Mouse (Mus musculus) layer of hippocampus, postnatal 36 days (tissue): Measurements from ENCODE around the gene Lamtor5. TPM values are rescaled to one million over a fixed set of nuclear protein-coding genes. Genes with fewer than 3 reads are reported as not detected.

Source experiments
- DNase-seq, 2 experiments: peaks; one replicate each; pipeline ENCODE4 v3.0.0; 2022
- total RNA-seq, 2 experiments: library from RNA; stranded (reverse); gene quantifications; 2 replicates each; pipeline ENCODE4 v1.2.3; 2021

The Lamtor5 gene
- total RNA-seq = 10 to 100 TPM; 64.0 to 79.4 TPM

DNA sequence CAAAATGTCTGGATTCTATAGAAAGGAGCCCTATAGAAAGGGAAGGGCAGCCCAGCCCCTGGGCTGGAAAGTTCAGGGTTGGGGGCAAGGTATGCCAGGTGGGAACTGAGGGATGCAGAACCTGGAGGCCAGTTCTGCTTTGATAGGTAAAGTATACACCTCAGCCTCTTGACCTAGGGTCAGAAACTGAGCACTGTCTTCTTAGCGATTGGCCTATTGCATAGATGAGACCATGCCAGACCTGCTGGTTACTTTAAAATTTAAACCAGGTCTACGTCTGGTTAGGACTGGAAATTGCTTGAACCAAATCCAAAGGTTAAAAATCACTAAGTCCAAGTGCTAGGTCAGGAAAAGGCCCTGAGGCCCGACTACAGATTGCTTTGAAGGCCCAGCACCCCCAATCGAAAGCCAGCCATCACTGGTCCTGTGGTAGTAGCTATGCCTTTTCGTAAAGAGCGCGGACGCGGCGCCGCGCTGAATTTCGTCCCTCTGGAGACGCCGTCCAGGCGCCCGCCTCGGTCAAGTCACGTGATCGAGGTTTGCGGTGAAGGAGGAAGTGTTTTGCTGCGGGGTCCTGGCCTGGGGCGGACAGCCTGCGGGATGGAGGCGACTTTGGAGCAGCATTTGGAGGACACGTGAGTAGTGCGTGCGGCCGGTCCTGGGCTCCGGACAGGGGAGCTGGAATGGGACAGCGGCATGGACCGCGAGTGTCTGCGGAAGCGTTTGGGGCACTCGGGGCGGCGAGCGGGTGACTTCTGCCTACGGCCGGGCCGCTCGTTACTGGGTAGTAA lies at the start of gene Lamtor5:
Lamtor5 (plus strand) TSS at position 380 of the 791 bp plus-strand sequence.
- DNase-seq = peak; percentile 90 to 91

DNA sequence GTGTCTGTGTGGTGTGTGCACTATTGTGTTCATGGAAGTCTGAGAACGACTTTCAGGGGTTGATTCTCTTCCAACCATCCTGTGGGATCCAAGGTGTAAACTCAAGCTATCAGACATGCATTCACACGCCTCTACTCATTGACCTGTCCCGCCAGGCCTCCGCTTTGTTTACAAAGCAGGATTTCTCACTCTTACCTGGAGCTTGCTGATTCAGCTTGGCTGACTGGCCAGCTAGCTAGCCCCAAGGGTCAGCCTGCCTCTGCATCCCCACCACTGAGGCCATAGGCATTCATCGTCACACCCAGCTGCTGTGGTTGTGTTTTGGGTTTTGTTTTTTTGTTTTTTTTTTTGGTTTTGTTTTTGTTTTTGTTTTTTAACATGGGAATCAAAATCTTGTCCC lies 49.4 kb upstream of the Lamtor5 start:
- no peak for DNase-seq

DNA sequence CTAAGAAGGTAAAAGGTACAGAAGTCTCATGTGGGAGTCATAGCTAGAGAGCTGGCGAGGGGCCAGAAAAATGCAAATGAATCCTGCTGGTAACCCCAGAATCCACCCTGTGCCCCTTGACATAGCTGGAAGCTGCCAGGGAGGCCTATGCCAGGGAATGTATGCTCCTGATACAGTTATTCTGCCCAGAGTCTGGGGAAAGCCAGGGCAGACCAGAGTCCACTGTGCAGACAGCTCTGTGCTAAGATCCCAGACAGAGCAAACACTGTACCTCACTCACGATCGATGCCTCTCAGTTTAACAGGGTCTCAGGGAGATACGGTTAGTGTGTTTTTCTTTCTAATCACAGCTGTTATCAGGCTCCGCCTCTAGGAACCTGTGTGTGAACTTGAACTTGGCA lies 48.8 kb upstream of the Lamtor5 start:
- DNase-seq = no peak

DNA sequence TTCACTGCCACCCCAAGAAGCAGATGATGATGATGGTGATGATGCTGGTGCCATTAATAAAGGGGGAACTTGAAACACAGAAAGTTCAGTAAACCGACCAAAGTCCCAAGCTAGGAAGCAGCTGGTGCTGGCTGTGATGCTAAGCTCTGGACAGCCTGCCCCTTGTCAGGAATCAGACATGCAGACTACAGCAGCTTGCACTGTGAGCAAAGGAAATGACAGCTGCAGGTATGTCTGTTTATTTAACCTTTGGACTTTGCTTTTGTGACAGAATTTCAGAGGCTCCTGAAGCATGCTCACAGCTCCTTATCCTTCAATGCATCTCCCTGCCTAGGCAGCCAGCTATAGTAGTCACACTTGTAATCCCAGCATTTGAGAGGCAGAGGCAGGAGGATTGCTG lies 48.1 kb upstream of the Lamtor5 start, which contains the start of gene A630076J17Rik:
A630076J17Rik (plus strand) TSS at position 88 of the 400 bp plus-strand sequence.
- no peak for DNase-seq

DNA sequence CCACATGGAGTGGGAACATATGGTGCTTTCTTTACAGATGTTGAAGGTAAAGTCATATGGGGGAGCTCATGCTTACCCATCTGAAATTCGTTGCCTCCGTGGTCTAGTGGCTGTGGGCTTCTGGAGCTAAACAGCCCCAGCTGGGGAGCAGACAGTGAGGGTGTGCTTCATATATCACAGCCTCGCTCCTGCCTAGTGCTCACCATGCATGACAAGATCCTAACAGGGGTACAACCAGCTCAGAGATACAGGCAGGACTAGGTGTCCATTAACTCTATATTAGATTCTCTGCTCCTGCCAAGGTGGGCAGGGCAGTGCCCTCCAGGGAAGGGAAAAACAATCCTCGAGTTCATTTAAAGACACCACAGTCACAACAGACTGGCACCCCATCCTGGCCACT lies 47.5 kb upstream of the Lamtor5 start:
- no peak for DNase-seq

DNA sequence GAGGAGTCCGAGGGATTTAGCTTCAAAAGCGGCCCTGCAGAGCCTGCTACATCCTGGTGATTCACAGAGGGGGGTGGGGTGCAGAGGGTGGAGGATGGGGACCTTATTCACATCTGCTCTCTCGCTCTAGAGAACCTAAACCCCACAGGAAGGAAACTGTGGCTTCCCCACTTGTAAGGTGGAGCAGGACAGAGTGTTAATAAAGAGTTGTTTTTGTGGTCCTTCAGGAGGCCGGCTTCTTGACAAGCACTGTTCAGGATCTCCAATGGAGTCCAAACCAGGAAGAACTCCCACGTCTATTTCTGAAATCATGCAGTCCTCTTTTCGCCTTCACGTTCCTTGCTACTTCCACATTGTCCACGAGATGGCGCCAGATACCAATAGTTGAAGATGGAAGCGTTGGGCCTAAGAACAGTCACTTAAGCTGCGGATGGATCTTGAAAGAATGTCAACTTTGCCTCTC lies 45.3 kb upstream of the Lamtor5 start:
- peak; percentile 83 to 84 for DNase-seq

DNA sequence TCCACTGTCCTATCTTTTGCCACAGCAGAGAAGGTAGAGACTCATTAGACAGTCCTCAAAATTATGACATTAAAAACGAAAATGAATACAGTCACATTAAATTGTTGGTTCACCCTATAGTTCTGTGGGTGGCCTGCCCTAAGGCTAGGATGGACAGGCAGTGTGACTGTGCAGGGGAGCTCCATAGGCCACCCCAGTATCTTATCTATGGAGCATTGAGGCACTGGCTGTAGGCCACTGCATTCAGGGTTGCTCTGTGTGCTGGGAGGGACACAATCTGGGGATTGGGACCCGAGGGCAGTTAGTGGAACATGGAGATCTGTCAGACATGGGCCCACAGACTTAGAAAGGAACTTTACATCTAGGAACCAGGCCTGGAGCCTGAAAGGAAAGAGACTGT lies 44.7 kb upstream of the Lamtor5 start:
- DNase-seq = no peak

DNA sequence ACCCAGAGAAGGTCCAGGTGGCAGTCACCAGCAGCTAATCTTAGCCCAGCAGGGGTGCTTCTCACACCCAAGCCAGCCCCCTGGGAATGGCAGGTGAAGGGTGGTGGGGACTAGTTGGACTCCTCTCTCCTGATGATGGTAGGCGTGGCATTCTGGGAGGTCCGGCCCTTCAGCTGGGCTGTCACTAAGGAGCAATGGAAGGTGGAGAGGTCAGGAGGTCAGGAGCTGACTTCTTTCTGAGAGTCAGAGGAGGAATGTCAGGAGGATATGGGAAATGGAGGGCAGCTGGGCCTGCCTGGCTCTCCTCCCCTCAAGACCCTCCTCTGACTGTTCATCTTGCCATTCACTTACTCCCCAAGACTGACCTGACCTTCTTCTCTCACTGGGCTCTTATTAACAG lies 40.6 kb upstream of the Lamtor5 start:
- no peak for DNase-seq

DNA sequence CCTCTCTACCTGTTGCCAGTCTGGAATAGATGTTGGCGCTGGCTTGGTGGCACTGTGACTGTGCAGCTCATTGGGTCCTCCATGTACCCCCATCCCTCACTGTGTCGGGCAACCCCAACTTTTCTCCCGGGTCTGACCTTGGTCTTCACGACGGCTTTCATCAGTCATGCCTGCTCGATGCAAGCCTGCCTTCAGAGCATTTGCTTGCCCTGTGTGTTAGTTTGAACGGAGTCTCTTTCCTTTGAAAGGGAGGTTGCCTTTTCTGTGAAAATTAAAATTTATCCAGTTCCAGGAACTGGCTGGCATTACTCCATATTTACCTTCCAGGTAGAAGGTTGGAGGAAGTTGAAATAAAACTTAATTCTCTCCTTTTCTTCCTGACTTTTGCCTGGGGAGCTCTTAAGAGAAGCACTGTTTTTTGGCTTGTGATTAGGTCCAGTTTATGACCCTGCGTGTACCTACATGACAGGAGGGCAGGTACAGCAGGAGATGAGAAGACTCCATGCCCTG lies 40.1 kb upstream of the Lamtor5 start:
- no peak for DNase-seq

DNA sequence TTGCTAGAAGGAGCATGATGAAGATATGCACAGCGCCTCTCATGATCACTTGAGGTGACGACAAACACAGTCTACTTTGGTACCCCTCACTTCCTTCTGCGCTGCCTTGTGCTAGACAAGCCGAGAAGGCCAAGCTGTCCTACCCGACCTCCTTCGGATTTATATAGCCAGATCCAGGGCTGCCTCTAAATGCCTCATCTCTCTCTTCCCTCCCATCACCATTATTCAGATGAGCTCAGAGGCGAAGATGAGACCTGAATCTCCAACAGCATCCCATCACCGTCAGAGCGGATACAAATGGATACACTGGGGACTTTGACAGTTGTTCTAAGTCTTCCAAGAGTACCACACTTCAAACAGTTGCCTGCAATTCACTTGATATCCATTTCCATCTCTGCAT lies 39.1 kb upstream of the Lamtor5 start, which contains the start of gene Prok1:
Prok1 (minus strand) TSS at position 101 of the 400 bp plus-strand sequence.
- DNase-seq = no peak

DNA sequence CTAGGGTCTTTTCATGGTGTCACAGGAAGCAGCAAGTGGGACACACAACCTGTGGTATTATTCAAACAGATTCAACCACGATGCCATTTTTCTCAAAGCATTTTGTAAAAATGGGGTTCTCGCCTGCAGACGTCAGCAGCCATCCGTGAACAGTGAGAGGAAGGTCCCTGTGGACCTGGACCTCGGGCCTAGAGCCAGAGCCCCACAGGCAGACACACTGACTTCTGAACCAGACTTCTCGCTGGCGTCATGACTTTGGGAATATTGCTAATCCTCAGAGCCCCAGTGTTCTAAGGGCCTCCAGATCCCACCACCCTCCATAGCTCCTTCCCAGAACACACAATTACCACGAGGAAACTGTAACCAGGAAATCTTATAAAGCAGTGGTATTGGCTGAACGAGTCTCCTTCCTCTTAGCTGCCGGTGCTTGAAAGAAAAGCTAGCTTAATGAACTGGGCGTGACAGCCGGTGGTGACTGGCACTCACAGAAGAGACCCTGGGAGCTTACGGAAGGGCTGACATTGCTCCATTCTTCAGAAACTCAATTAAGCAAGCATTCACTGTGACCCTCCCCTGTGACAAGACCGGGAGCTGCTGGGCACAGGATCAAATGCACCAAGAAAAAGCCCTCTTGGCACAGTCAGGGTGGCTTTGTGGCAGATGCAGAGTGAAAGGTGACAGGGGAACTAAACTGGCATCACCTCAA lies 37.1 kb upstream of the Lamtor5 start:
- DNase-seq = no peak

DNA sequence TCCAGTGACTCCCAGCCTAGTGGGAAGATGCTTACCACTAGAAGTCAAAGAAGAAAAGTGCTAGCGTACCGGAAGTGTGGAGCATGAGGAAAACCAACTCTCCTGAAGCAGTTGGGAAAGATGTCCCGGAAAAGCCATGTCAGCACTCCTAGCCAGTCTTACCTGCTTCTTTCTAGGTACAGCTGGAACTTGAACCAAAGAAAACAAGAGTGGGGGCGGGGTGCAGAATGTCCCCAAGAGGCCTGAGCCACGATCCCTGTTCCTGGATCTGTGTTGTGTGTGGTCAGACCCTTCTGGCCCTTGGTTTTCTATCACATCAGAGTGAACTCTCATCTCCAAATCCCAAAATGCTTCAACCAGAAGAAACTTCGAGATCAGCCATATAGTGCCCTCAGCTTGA lies 31.8 kb upstream of the Lamtor5 start:
- DNase-seq = no peak

DNA sequence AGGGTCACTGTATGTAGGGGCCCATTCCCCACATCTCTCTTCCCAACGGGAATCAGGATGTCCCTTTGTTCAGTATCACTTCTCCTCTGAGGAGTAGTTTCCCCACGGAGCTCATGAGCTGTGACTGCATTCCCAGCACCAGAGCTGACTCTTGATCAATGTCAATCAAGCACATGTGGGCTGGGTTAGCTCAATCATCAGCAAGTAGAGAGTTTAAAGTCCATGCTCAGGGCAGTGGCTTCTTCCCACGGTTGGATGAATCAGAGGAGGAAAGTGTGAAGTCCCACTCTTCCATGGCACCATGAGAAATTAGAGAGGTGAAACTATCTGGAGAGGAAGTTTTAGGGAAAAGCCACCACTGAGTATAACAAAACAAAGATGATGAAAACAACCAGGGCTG lies 29.6 kb upstream of the Lamtor5 start:
- DNase-seq = no peak

DNA sequence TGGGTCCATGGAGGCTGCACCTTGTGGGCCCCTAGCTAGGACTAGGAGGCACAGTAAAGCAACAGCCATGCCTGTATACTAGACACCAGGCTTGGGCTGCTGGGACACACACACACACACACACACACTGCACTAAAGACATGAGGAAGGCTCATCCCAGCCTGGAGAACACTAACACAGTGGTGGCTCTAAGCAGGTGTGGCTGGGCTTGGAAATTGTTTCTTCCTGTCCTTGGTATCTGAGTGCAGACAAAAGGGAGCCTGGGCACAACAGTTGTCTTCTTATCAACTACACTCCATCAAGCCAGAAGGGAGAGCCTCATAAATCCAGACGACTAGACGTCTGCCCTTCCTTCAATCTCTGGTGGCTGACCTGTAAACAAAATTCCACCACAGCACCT lies 28.3 kb upstream of the Lamtor5 start:
- no peak for DNase-seq

DNA sequence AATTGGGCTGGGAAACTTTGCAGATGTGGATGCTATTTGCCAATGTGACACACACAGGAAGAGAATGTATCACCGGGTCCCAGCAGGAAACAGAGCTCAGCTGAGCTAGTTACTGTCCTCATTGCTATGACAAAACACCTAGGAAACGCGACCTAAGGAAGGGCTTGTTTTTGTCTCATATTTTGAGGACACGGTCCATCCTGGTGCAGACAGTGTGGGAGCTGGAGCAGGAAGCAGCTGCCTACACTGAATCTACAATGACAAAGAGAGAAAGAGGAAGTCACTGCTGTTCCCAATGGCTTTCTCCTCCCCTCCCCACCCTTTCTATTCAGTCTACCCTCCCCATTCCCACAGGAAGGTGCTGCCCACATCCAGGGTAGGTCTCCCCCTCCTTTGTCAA lies 26.6 kb upstream of the Lamtor5 start:
- no peak for DNase-seq

DNA sequence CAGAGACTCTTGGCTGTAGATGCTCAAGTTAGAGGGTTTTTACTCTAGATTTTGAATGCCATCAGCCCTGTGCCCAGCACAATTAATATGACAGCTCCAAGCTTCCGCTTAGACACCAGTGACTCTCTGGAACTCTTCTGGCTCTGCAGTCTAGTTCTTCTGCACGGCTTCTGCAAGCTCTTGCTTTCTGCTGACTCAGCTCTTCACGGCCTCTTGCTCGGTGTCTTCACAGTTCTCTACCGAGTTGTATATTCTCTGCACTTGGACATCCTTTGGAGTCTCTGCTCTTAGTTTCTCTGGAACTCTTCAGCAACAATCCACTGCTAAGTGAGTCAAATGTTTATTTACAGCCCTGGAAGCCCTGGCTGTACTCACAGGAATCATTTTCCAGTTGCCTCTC lies 24.7 kb upstream of the Lamtor5 start:
- no peak for DNase-seq

DNA sequence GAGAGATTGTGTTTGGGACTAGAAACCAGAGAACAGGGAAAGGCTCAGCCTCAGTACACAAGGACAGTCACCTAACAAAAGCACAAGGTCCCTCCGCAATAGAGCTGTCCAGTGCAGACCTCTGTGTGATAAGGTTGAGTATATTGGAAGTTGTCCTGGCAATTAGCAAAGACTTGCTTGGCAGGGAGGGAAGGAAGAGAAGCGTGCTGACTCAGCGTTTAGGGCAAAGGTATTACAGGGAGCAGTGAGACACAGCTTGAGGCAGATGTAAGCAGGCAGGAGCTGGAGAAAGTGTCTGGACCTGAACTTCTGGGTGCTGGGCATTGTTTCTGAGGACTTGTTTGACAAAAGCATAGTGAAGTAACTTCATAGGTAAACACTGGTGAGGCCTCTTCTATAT lies 22.7 kb upstream of the Lamtor5 start:
- DNase-seq = no peak

DNA sequence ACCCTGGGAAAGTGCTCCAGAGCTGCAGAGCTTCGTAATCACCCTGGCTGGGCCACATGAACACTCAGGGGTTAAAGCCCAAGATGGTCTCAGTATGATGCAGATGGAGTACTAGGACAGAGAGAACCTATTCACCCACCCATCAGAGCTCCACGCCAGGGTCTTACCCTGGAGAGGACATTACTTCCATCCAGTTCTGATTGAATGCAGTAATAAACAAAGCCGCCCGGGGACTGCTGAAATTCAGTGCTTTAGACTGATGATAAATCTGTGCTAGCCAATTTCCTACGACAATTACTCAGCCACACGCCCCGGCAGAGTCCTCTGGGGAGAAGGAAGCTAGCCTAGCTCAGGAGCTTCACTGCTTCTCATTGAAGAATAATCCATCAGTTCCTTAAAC lies 21.9 kb upstream of the Lamtor5 start:
- DNase-seq = no peak

DNA sequence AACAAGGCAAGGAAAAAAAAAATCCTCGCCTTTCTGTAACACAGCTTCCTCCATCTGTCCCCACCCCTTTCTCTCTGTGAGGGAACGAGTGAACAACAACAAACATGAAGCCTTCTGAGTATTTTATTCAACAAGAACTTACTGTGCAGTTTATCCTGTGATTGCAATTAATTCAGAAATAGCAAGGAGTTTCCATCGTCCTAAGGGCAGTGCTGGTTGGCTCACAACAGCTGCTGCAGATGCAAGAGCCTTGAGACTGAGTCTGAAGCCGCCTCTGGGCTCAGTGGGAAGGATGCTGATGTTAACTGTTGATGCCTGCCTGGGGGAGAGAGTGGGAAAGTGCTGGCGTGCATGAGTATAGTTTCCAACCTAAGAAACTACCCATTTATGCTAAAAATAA lies 20.7 kb upstream of the Lamtor5 start:
- no peak for DNase-seq

DNA sequence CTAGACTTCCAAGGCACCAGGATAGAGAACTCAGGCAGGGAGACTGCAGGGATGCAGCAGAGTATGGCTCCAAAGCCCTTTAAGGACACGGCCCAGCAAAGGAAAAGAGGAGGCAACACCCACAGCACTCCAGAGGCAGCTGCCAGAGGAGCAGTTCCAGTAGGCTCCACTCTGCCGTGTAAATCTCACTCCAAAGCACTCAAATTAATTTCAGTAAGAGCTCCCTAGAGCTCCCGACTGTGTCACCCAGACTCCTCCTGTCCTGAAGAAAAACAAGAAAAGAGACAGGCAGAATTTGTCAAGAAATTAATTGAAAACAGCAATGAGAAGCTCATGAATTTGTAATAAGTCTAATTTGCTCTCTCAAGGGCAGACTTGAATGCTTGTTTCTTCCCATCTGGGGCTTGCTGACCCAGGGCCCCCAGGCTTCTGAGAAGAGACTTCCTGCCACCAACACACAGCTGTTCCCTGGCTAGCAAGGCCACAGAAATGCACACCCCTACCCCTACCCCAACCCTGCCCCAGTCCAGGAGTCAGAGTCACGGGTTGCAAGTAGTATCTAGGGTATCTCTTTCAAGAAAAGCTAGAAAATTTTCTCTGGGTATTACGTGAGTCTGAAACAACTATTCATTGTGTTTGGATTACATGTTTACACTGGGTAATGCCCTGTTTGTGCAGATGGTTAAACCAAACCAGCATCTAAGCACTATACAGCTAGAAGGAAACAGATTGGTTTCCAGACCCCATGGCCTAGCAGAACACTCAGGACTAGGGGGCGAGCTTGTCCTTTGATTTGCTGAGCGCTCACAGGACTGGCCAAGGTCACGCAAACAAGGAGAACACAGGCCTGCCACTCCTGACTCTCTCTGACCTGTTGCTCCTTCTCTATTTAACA lies 17.5 kb upstream of the Lamtor5 start:
- DNase-seq = peak in 1 of 2 experiments; percentile 30

DNA sequence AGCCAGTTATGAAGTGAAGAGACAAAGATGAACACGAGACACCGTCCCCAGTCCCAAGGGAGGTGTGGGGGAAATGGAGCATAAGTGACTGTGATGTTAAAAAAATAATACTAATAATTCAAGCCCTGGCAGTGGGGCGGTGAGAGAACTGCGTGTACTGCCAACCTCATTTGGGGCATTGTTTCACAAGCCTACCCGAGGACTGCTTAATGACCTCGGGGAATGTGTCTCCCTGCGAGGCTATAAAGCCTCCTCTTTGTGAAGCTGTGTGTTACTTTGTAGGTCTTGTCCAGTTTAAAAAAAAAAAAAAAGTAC lies 16.9 kb upstream of the Lamtor5 start:
- DNase-seq = peak in 1 of 2 experiments; percentile 13

DNA sequence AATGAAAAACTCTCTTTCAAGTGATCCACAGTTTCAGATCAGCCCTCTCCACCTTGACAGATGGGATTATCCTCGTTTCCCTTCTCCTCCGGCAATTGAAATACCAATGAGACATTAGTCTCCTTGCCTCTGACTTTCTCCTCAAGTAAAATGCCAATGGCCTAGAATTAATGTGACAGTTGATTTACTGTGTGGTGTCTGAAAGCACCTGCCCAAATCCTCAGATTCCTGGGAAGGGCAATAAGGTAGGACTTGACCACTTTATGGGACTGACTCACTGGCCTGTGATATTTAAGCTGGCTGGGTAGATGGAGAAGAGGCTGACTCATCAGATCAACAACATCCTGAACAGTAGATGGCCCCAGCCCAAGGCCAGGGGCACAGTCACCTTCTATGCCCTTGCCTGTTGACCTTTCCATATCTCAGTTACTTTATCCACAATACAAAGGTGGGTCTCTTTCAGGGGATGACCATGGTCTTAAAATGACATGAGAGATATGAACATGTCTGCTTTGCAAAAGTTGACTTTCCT lies 11.8 kb upstream of the Lamtor5 start:
- no peak for DNase-seq
